In the genomic region with DNA sequence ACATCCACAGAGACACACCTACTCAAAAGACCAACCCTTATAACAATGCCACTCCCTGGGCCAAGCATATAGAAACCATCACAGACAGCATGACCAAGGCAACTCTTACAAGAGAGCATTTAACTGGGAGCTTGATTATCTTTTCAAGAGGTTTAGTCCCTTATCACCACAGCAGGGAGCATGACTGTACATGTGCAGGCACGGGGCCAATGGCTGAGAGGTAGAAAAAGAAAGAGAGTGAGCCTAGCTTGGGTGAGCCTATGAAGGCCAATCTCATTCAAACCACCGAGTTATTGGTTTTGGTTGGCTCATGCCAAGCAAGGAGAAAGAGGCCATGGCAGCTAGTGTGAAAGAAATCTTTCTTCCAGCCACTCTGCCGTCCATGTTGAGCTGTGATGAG, we compare ENCODE assay signal across 17 mouse cellular contexts. TPM values are rescaled to one million over a fixed set of nuclear protein-coding genes. Genes with fewer than 3 reads are reported as not detected.
DNase-seq lines count a peak whose midpoint lies in the region; ATAC-seq lines count a peak whose summit lies in the region.
"Had no signal": no experiment of that assay in that cellular context is flagged by ENCODE, and none has a peak within 500 bp of the region (broad histone marks: within the 10 kb centered on the region; RNA-seq: fewer than 3 reads in every experiment).

No protein-coding gene starts in this region.

- whole genome bisulfite sequencing in heart, embryonic 15.5 days, result 35% methylated on average over 3 of the region's 3 CpGs
- WGBS in heart, embryonic 12.5 days, result 36% methylated on average over 3 of the region's 3 CpGs
- WGBS in stomach, embryonic 14.5 days, result 62% methylated on average over 3 of the region's 3 CpGs
- WGBS in forebrain, embryonic 15.5 days, result 62% methylated on average over 3 of the region's 3 CpGs
- 71% methylated on average over 3 of the region's 3 CpGs for WGBS in hindbrain, embryonic 12.5 days

- peak; percentile 24 to 37 for DNase-seq in adrenal gland, postnatal 36 days
- peak; percentile 55 for DNase-seq in liver
- DNase-seq: cerebellum, adult 11 months; embryo, embryonic 11 days; kidney, postnatal 36 days; lung, postnatal 14 days; midbrain, embryonic 14.5 days; spleen, adult 18-20 months; thymus, adult 2 months had no signal

- peak overlapping the region; percentile 32; the same call in 1 of the 2 replicates for H3K27ac ChIP-seq in heart, embryonic 15.5 days
- no peak overlapping the region for H3K27ac ChIP-seq in heart, embryonic 12.5 days (ENCODE audit: poor library complexity, severe bottlenecking)
- peak overlapping the region; percentile 72; the same call in 1 of the 2 replicates for H3K27ac ChIP-seq in stomach, embryonic 14.5 days (ENCODE audit: low read length)
- H3K27ac ChIP-seq in forebrain, embryonic 15.5 days (replicated peaks), result no peak overlapping the region
- H3K27ac ChIP-seq in hindbrain, embryonic 12.5 days, result no peak overlapping the region
- H3K27ac ChIP-seq: hindbrain, postnatal 0 days; limb, embryonic 13.5 days had no signal

- H3K9me3 ChIP-seq in heart, embryonic 15.5 days (replicated peaks), result no peaks in the 10 kb centered on the region
- H3K9me3 ChIP-seq in heart, embryonic 12.5 days (replicated peaks), result no peaks in the 10 kb centered on the region
- no peaks in the 10 kb centered on the region for H3K9me3 ChIP-seq in stomach, embryonic 14.5 days (ENCODE audit: control insufficient read depth, low read depth, low read length)
- H3K9me3 ChIP-seq in forebrain, embryonic 15.5 days, result no peaks in the 10 kb centered on the region
- no peaks in the 10 kb centered on the region for H3K9me3 ChIP-seq in hindbrain, embryonic 12.5 days (replicated peaks)
- H3K9me3 ChIP-seq: limb, embryonic 13.5 days had no signal

- H3K4me1 ChIP-seq in heart, embryonic 15.5 days (replicated peaks), result peaks cover 19% of the 10 kb centered on the region
- peaks cover 22% of the 10 kb centered on the region for H3K4me1 ChIP-seq in heart, embryonic 12.5 days (replicated peaks)
- 0 out of 2 replicates have a peak, but pooled peaks cover 3% of the 10 kb centered on the region for H3K4me1 ChIP-seq in stomach, embryonic 14.5 days (ENCODE audit: control insufficient read depth, insufficient read depth, low read length)
- H3K4me1 ChIP-seq in forebrain, embryonic 15.5 days, result no peaks in the 10 kb centered on the region
- 0 out of 2 replicates have a peak, but pooled peaks cover 4% of the 10 kb centered on the region for H3K4me1 ChIP-seq in hindbrain, embryonic 12.5 days

- no peaks in the 10 kb centered on the region for H3K36me3 ChIP-seq in heart, embryonic 15.5 days
- no peaks in the 10 kb centered on the region for H3K36me3 ChIP-seq in heart, embryonic 12.5 days
- no peaks in the 10 kb centered on the region for H3K36me3 ChIP-seq in stomach, embryonic 14.5 days (ENCODE audit: control insufficient read depth, insufficient read depth, low read length)
- H3K36me3 ChIP-seq in forebrain, embryonic 15.5 days, result no peaks in the 10 kb centered on the region
- H3K36me3 ChIP-seq in hindbrain, embryonic 12.5 days, result no peaks in the 10 kb centered on the region
- H3K36me3 ChIP-seq: limb, embryonic 13.5 days had no signal

- no peak overlapping the region for H3K4me2 ChIP-seq in heart, embryonic 15.5 days
- H3K4me2 ChIP-seq in heart, embryonic 12.5 days, result no peak overlapping the region
- H3K4me2 ChIP-seq in stomach, embryonic 14.5 days (replicated peaks; ENCODE audit: low read depth, low read length), result no peak overlapping the region
- H3K4me2 ChIP-seq in forebrain, embryonic 15.5 days (replicated peaks), result no peak overlapping the region
- H3K4me2 ChIP-seq in hindbrain, embryonic 12.5 days (replicated peaks), result no peak overlapping the region
- H3K4me2 ChIP-seq: limb, embryonic 13.5 days had no signal

- no peak overlapping the region for H3K9ac ChIP-seq in heart, embryonic 15.5 days
- no peak overlapping the region for H3K9ac ChIP-seq in heart, embryonic 12.5 days
- no peak overlapping the region for H3K9ac ChIP-seq in stomach, embryonic 14.5 days (replicated peaks; ENCODE audit: low read depth, low read length)
- H3K9ac ChIP-seq in forebrain, embryonic 15.5 days (replicated peaks), result no peak overlapping the region
- H3K9ac ChIP-seq in hindbrain, embryonic 12.5 days, result no peak overlapping the region
- H3K9ac ChIP-seq: limb, embryonic 13.5 days had no signal

- H3K27me3 ChIP-seq in heart, embryonic 15.5 days, result no peaks in the 10 kb centered on the region
- H3K27me3 ChIP-seq in heart, embryonic 12.5 days (replicated peaks), result no peaks in the 10 kb centered on the region
- H3K27me3 ChIP-seq in stomach, embryonic 14.5 days (ENCODE audit: control insufficient read depth, insufficient read depth, low read length), result no peaks in the 10 kb centered on the region
- no peaks in the 10 kb centered on the region for H3K27me3 ChIP-seq in forebrain, embryonic 15.5 days
- H3K27me3 ChIP-seq in hindbrain, embryonic 12.5 days, result no peaks in the 10 kb centered on the region; the same call in 1 of the 2 replicates
- H3K27me3 ChIP-seq: limb, embryonic 13.5 days had no signal

- H3K4me3 ChIP-seq in heart, embryonic 15.5 days, result no peak overlapping the region
- H3K4me3 ChIP-seq in heart, embryonic 12.5 days, result no peak overlapping the region
- no peak overlapping the region for H3K4me3 ChIP-seq in stomach, embryonic 14.5 days (ENCODE audit: low read depth, low read length)
- H3K4me3 ChIP-seq in forebrain, embryonic 15.5 days, result no peak overlapping the region
- H3K4me3 ChIP-seq in hindbrain, embryonic 12.5 days, result no peak overlapping the region
- H3K4me3 ChIP-seq: limb, embryonic 13.5 days had no signal

- no peak for ATAC-seq in heart, embryonic 15.5 days (replicated peaks; ENCODE audit: insufficient number of reproducible peaks, insufficient read depth, low FRiP score, low read depth)
- no peak for ATAC-seq in heart, embryonic 12.5 days (ENCODE audit: insufficient number of reproducible peaks, low FRiP score)
- ATAC-seq in stomach, embryonic 14.5 days (ENCODE audit: insufficient number of reproducible peaks, insufficient read depth, low FRiP score, low read depth), result no peak
- no peak for ATAC-seq in granulocyte monocyte progenitor cell, adult 5-6 weeks (replicated peaks; ENCODE audit: poor library complexity, severe bottlenecking)
- no peak for ATAC-seq in forebrain, embryonic 15.5 days (replicated peaks)
- no peak for ATAC-seq in hindbrain, embryonic 12.5 days (ENCODE audit: low FRiP score)
- ATAC-seq: hindbrain, postnatal 0 days had no signal

RNA-seq across cellular contexts. Expression of gene 4930524J08Rik, which starts 26.6 kb away (rescaled TPM):
- polyA plus RNA-seq in heart, embryonic 15.5 days (2015; fragmentation: Nextera tagmentation; extraction: Ambion mirVana), result 0.52 and 0.84 TPM in 2 replicates
- 1.4 and 1.6 TPM in 2 replicates for polyA plus RNA-seq in heart, embryonic 12.5 days (2016; fragmentation: Nextera tagmentation; extraction: Ambion mirVana)
- total RNA-seq in adrenal gland, postnatal 36 days (2021), result 1 to 10 TPM; 1.2 to 2.2 TPM
- polyA plus RNA-seq in stomach, embryonic 14.5 days (2014; fragmentation: Nextera tagmentation; extraction: Ambion mirVana), result 2.4 and 3.7 TPM in 2 replicates
- 3.4 and 3.5 TPM in 2 replicates for total RNA-seq in granulocyte monocyte progenitor cell, adult 5-6 weeks (2014; fragmentation: Nextera tagmentation)
- not detected in 2 replicates for total RNA-seq in granulocyte monocyte progenitor cell, adult 5-6 weeks (2017)
- 2.3 and 4.5 TPM in 2 replicates for polyA plus RNA-seq in forebrain, embryonic 15.5 days (2015; fragmentation: Nextera tagmentation; extraction: Ambion mirVana)
- 2.0 and 2.7 TPM in 2 replicates for polyA plus RNA-seq in hindbrain, embryonic 12.5 days (2016; fragmentation: Nextera tagmentation; extraction: Ambion mirVana)

RNA-seq across cellular contexts. Expression of gene Hnrnpd, which starts 26.7 kb away (rescaled TPM):
- polyA plus RNA-seq in heart, embryonic 15.5 days (2015; fragmentation: Nextera tagmentation; extraction: Ambion mirVana), result 94.3 and 128 TPM in 2 replicates
- 213 and 235 TPM in 2 replicates for polyA plus RNA-seq in heart, embryonic 12.5 days (2016; fragmentation: Nextera tagmentation; extraction: Ambion mirVana)
- 100 to 1,000 TPM; 131 to 138 TPM for total RNA-seq in adrenal gland, postnatal 36 days (2021)
- polyA plus RNA-seq in stomach, embryonic 14.5 days (2014; fragmentation: Nextera tagmentation; extraction: Ambion mirVana), result 126 and 147 TPM in 2 replicates
- 367 and 418 TPM in 2 replicates for total RNA-seq in granulocyte monocyte progenitor cell, adult 5-6 weeks (2014; fragmentation: Nextera tagmentation)
- total RNA-seq in granulocyte monocyte progenitor cell, adult 5-6 weeks (2017), result 145 and 149 TPM in 2 replicates
- polyA plus RNA-seq in forebrain, embryonic 15.5 days (2015; fragmentation: Nextera tagmentation; extraction: Ambion mirVana), result 242 and 245 TPM in 2 replicates
- polyA plus RNA-seq in hindbrain, embryonic 12.5 days (2016; fragmentation: Nextera tagmentation; extraction: Ambion mirVana), result 445 and 497 TPM in 2 replicates

RNA-seq across cellular contexts. Expression of gene Hnrnpdl, which starts 34.0 kb away (rescaled TPM):
- 77.5 and 93.8 TPM in 2 replicates for polyA plus RNA-seq in heart, embryonic 15.5 days (2015; fragmentation: Nextera tagmentation; extraction: Ambion mirVana)
- polyA plus RNA-seq in heart, embryonic 12.5 days (2016; fragmentation: Nextera tagmentation; extraction: Ambion mirVana), result 112 and 117 TPM in 2 replicates
- 100 to 1,000 TPM; 109 to 118 TPM for total RNA-seq in adrenal gland, postnatal 36 days (2021)
- 200 and 207 TPM in 2 replicates for polyA plus RNA-seq in stomach, embryonic 14.5 days (2014; fragmentation: Nextera tagmentation; extraction: Ambion mirVana)
- 237 and 261 TPM in 2 replicates for total RNA-seq in granulocyte monocyte progenitor cell, adult 5-6 weeks (2014; fragmentation: Nextera tagmentation)
- 423 and 495 TPM in 2 replicates for total RNA-seq in granulocyte monocyte progenitor cell, adult 5-6 weeks (2017)
- polyA plus RNA-seq in forebrain, embryonic 15.5 days (2015; fragmentation: Nextera tagmentation; extraction: Ambion mirVana), result 256 and 258 TPM in 2 replicates
- 258 and 273 TPM in 2 replicates for polyA plus RNA-seq in hindbrain, embryonic 12.5 days (2016; fragmentation: Nextera tagmentation; extraction: Ambion mirVana)

RNA-seq across cellular contexts. Expression of gene Enoph1, which starts 34.4 kb away (rescaled TPM):
- 22.7 and 28.7 TPM in 2 replicates for polyA plus RNA-seq in heart, embryonic 15.5 days (2015; fragmentation: Nextera tagmentation; extraction: Ambion mirVana)
- polyA plus RNA-seq in heart, embryonic 12.5 days (2016; fragmentation: Nextera tagmentation; extraction: Ambion mirVana), result 26.0 and 26.9 TPM in 2 replicates
- 10 to 100 TPM; 33.2 to 36.6 TPM for total RNA-seq in adrenal gland, postnatal 36 days (2021)
- polyA plus RNA-seq in stomach, embryonic 14.5 days (2014; fragmentation: Nextera tagmentation; extraction: Ambion mirVana), result 39.4 and 45.4 TPM in 2 replicates
- total RNA-seq in granulocyte monocyte progenitor cell, adult 5-6 weeks (2014; fragmentation: Nextera tagmentation), result 37.1 and 58.1 TPM in 2 replicates
- total RNA-seq in granulocyte monocyte progenitor cell, adult 5-6 weeks (2017), result 41.8 and 51.7 TPM in 2 replicates
- 57.6 and 58.3 TPM in 2 replicates for polyA plus RNA-seq in forebrain, embryonic 15.5 days (2015; fragmentation: Nextera tagmentation; extraction: Ambion mirVana)
- polyA plus RNA-seq in hindbrain, embryonic 12.5 days (2016; fragmentation: Nextera tagmentation; extraction: Ambion mirVana), result 38.0 and 39.2 TPM in 2 replicates

Comparison
In these comparisons a context has a peak if more than half of its experiments do, and no peak if none do; other contexts are left out.
1. H3K27ac ChIP-seq: peak in heart, embryonic 15.5 days (single experiment) and stomach, embryonic 14.5 days (single experiment); none in heart, embryonic 12.5 days (single experiment), forebrain, embryonic 15.5 days (single experiment) and hindbrain, embryonic 12.5 days (single experiment).